Comparison of ENCODE assay signal across 12 mouse cellular contexts in the genomic region with DNA sequence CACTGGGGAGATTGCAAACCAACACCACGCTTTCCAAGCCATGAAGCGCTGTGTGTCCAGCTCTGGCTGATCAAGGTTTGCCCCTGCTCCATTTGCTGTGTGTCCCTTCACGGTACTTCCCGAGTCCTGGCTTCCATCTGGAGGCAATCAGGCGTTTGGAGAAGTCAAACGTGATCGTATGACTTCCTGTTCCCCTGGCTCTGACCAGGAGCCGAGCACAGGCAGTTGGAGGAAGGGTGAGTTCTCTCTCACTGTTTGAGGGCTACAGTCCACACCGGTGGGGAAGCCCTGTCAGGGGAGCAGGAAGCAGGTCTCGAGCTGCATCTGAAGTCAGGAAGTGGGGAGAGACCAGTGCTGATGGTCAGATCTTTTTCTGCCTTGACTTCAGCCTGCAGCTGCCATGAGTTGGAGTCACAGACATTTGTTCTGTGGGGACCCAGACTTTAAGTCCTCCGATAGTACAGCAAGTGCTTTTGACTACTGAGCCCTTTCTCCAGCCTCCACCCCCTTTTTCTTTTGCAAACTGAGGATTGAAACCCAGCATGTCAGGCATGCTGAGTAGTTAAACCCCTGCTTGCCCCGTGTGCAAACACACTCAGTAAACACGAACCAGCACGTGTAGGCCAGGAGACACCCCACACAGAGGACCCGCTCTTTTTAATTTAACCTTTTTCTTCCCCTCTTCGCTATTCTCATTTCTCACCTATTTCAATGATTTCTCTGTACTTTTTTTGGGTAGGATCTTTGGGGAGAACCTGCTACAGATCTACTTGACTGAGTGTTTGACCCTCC. TPM values are rescaled to one million over a fixed set of nuclear protein-coding genes. Genes with fewer than 3 reads are reported as not detected.
DNase-seq lines count a peak whose midpoint lies in the region; ATAC-seq and TF ChIP-seq lines count a peak whose summit lies in the region.
"Had no signal": no experiment of that assay in that cellular context is flagged by ENCODE, and none has a peak within 500 bp of the region (broad histone marks: within the 10 kb centered on the region; RNA-seq: fewer than 3 reads in every experiment).

No protein-coding gene starts in this region.

- no peak for TF ChIP-seq POLR2A in kidney, adult 2 months (IDR thresholded peaks at IDR 0.05; ENCODE audit: low read depth, low read length)

- 52% methylated on average over 16 of the region's 16 CpGs for WGBS in kidney, adult 2 months
- WGBS in embryonic facial prominence, embryonic 13.5 days = 28% methylated on average over 16 of the region's 16 CpGs

- H3K4me2 ChIP-seq in embryonic facial prominence, embryonic 13.5 days = no peak overlapping the region
- H3K4me2 ChIP-seq: embryonic facial prominence, embryonic 15.5 days had no signal

- H3K36me3 ChIP-seq in kidney, adult 2 months (ENCODE audit: control insufficient read depth, insufficient read depth, low read length) = peaks cover 8% of the 10 kb centered on the region
- no peaks in the 10 kb centered on the region for H3K36me3 ChIP-seq in embryonic facial prominence, embryonic 13.5 days
- H3K36me3 ChIP-seq: embryonic facial prominence, embryonic 15.5 days had no signal

- no peaks in the 10 kb centered on the region for H3K9me3 ChIP-seq in embryonic facial prominence, embryonic 13.5 days
- H3K9me3 ChIP-seq: embryonic facial prominence, embryonic 15.5 days had no signal

- H3K9ac ChIP-seq in embryonic facial prominence, embryonic 13.5 days = peak overlapping the region; percentile 12; the same call in 1 of the 2 replicates
- H3K9ac ChIP-seq: embryonic facial prominence, embryonic 15.5 days had no signal

- no peak for ATAC-seq in embryonic facial prominence, embryonic 13.5 days (ENCODE audit: insufficient number of reproducible peaks, insufficient read depth, low FRiP score, low TSS enrichment, low read depth)
- peak; percentile 76 for ATAC-seq in megakaryocyte progenitor cell, adult 5-6 weeks (replicated peaks; ENCODE audit: poor library complexity)

- peak; percentile 16 to 35 for DNase-seq in kidney, postnatal 4 days
- no peak for DNase-seq in kidney, adult 2 months
- DNase-seq in embryo, embryonic 10.5 days (ENCODE audit: low spot score) = peak; percentile 64
- no peak for DNase-seq in left cerebral cortex, adult 2 months (ENCODE audit: extremely low spot score in 1 of 2, low spot score in 2 of 2)
- DNase-seq in left cerebral cortex, postnatal 10 days (ENCODE audit: extremely low spot score in 1 of 2, low spot score in 2 of 2) = no peak
- no peak for DNase-seq in cerebellum, adult 18-20 months
- DNase-seq: kidney, adult 8-10 months; lung, postnatal 10 days had no signal

- H3K4me3 ChIP-seq in kidney, adult 2 months (ENCODE audit: insufficient read depth, low read depth, low read length) = no peak overlapping the region
- no peak overlapping the region for H3K4me3 ChIP-seq in embryonic facial prominence, embryonic 13.5 days
- H3K4me3 ChIP-seq in left cerebral cortex, adult 2 months = no peak overlapping the region
- H3K4me3 ChIP-seq: embryonic facial prominence, embryonic 15.5 days; myocyte had no signal

- no peak for TF ChIP-seq CTCF in kidney, adult 2 months (conservative IDR thresholded peaks at IDR 0.05; ENCODE audit: insufficient read depth, insufficient read length, low read depth, low read length)
- TF ChIP-seq CTCF in left cerebral cortex, adult 2 months (IDR thresholded peaks at IDR 0.05) = no peak

- no peaks in the 10 kb centered on the region for H3K4me1 ChIP-seq in kidney, adult 2 months (ENCODE audit: control insufficient read depth, insufficient read depth, low read length)
- peaks cover 16% of the 10 kb centered on the region for H3K4me1 ChIP-seq in embryonic facial prominence, embryonic 13.5 days

- H3K27me3 ChIP-seq in kidney, adult 2 months (replicated peaks; ENCODE audit: control insufficient read depth, insufficient read depth, low read length) = no peaks in the 10 kb centered on the region
- no peaks in the 10 kb centered on the region for H3K27me3 ChIP-seq in embryonic facial prominence, embryonic 13.5 days
- H3K27me3 ChIP-seq: embryonic facial prominence, embryonic 15.5 days had no signal

- H3K27ac ChIP-seq in kidney, adult 2 months (ENCODE audit: insufficient read depth, low read depth, low read length) = no peak overlapping the region
- H3K27ac ChIP-seq in embryonic facial prominence, embryonic 13.5 days = peak overlapping the region; percentile 48; the same call in 1 of the 2 replicates
- H3K27ac ChIP-seq in left cerebral cortex, adult 2 months = no peak overlapping the region
- H3K27ac ChIP-seq: embryonic facial prominence, embryonic 15.5 days had no signal

- intact Hi-C loops in left cerebral cortex, adult 2 months (cut with DNase I) = no loop called here
- intact Hi-C loops in left cerebral cortex, postnatal 10 days (cut with DNase I) = no loop called here

RNA-seq across cellular contexts. Expression of gene Rnf213, which starts 26.6 kb away (rescaled TPM):
- polyA plus RNA-seq in kidney, adult 2 months (2012; rRNA removed) = 15.0 and 18.5 TPM in 2 replicates
- 1.9 and 2.1 TPM in 2 replicates for polyA plus RNA-seq in embryonic facial prominence, embryonic 13.5 days (2015; fragmentation: Nextera tagmentation; extraction: Ambion mirVana)
- total RNA-seq in megakaryocyte progenitor cell, adult 5-6 weeks (2015) = 62.9 and 69.5 TPM in 2 replicates
- total RNA-seq in megakaryocyte progenitor cell, adult 5-6 weeks (2017) = 36.4 and 45.5 TPM in 2 replicates
- 1 to 10 TPM; 3.4 to 3.9 TPM for total RNA-seq in left cerebral cortex, adult 2 months (2021)
- total RNA-seq in left cerebral cortex, postnatal 10 days (2021) = 1 to 10 TPM; 2.2 to 3.2 TPM

Comparison
In these comparisons a context has a peak if more than half of its experiments do, and no peak if none do; other contexts are left out.
1. DNase-seq: peak in kidney, postnatal 4 days (2 of 2) and embryo, embryonic 10.5 days (single experiment); none in kidney, adult 2 months (single experiment), left cerebral cortex, adult 2 months (0 of 2), left cerebral cortex, postnatal 10 days (0 of 2) and cerebellum, adult 18-20 months (0 of 2).
2. RNA of gene Rnf213, which starts 26.6 kb away (total RNA-seq): 36.4 to 69.5 TPM in megakaryocyte progenitor cell, adult 5-6 weeks; 3.4 to 3.9 TPM in left cerebral cortex, adult 2 months and 2.2 to 3.2 TPM in left cerebral cortex, postnatal 10 days; every median in the first group is over 4 times any median in the second.